Mouse (Mus musculus) embryonic stem cell, embryonic (primary cell): Measurements from ENCODE around the gene Elp5.

Source experiments
- CTCF ChIA-PET, 4 experiments: fragments of 300-600 bp in 2 of 4; fragments of 350-600 bp in 2 of 4; sonication (Branson Sonifier 250); formaldehyde crosslinking; loops; one replicate each; lab custom pipeline; 2022; ENCODE audit warnings: inconsistent platforms in 2 of 4; lab: Charles Lee
- POLR2A ChIA-PET, 4 experiments: fragments of 300-600 bp in 2 of 4; fragments of 350-600 bp in 2 of 4; sonication (Branson Sonifier 250); formaldehyde crosslinking; loops; one replicate each; lab custom pipeline; 2022; ENCODE audit warnings: antibody characterized with exemption in 4 of 4, inconsistent platforms in 1 of 4; lab: Charles Lee

Elp5 gene

DNA sequence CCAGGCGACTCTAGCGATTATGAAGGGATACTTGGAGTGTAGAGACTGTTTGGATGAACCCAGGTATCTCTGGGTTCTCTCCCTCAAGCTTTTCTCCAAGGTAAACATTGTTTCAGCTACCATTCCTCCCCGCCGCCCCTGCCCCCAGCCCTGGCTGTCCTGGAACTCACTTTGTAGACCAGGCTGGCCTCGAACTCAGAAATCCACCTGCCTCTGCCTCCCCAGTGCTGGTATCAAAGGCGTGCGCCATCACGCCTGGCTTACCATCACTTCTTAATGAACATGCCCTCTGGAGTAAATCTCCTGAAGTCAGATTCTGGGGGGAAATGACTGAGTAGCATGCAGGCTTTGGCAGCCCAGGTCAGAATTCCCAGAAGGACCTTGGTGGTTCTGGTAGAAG, at the start of gene Elp5:
Gene Elp5, minus strand, starts transcription at position 293 of the 400 bp plus-strand sequence.
- CTCF ChIA-PET = interaction anchor here (0.6 to 1.6 kb wide), 5 partner anchors 14 to 48 kb away, joined by 3 to 7 read pairs (median 4); no protein-coding TSS in a partner anchor
- POLR2A ChIA-PET = interaction anchor here (0.6 to 8.0 kb wide), 32 partner anchors 9 to 223 kb away, joined by 3 to 137 read pairs (median 9); partner anchors contain the start of genes Gabarap (in 3 of the 4), Slc2a4 (in 3 of the 4), Cldn7 (in 2 of the 4) and Dvl2 (in 2 of the 4)

DNA sequence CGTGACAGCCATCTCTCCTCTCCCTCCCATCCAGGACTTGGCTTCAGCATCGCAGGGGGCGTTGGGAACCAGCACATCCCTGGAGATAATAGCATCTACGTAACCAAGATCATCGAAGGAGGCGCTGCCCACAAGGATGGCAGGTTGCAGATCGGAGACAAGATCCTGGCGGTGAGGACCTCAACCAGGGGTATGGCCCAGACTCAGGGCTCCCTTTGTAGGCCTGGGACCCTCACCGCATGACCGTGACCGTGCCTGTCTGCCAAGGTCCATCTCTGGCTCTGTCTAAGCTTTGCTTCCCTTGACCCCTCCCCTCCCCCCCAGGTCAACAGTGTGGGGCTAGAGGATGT, 49.0 kb upstream of the Elp5 start:
- ChIA-PET POLR2A (interaction anchor here in 1 of 4 experiments (1.0 kb wide), 1 partner anchor 10 kb away, joined by 3 read pairs; no protein-coding TSS in a partner anchor), CTCF (interaction anchor here in 1 of 4 experiments (0.6 kb wide), 1 partner anchor 24 kb away, joined by 5 read pairs; no protein-coding TSS in a partner anchor)

DNA sequence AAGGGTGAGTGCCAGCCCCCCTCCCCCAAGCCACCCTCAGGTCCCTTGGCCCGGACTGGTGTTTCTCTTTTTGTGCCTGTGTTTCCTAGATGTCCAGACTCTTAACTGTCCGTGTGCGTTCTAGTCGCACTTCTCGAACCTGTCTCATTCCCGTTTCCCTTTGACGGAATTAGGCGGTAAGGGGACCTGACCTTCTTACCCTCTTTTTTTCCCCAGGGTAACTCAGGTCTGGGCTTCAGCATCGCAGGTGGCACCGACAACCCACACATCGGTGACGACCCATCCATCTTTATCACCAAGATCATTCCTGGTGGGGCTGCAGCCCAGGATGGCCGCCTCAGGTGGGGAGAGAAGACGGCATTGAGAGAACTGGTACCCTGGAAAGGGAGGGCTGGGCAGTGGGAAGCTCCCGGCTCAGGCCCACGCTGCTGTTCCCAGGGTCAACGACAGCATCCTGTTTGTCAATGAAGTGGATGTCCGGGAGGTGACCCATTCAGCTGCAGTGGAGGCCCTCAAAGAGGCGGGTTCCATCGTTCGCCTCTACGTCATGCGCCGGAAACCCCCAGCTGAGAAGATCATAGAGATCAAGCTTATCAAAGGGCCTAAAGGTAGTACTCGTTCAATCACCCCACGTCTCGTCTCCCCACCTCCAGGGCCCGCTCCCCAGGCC, 48.5 kb upstream of the Elp5 start:
- ChIA-PET POLR2A (interaction anchor here in 2 of 4 experiments (0.7 to 1.1 kb wide), 4 partner anchors 10 to 846 kb away, joined by 3 to 4 read pairs (median 3); partner anchors contain the start of gene Slc16a13 (in 1 of the 2)), CTCF (interaction anchor here in 1 of 4 experiments (0.6 kb wide), 1 partner anchor 24 kb away, joined by 5 read pairs; no protein-coding TSS in a partner anchor)

DNA sequence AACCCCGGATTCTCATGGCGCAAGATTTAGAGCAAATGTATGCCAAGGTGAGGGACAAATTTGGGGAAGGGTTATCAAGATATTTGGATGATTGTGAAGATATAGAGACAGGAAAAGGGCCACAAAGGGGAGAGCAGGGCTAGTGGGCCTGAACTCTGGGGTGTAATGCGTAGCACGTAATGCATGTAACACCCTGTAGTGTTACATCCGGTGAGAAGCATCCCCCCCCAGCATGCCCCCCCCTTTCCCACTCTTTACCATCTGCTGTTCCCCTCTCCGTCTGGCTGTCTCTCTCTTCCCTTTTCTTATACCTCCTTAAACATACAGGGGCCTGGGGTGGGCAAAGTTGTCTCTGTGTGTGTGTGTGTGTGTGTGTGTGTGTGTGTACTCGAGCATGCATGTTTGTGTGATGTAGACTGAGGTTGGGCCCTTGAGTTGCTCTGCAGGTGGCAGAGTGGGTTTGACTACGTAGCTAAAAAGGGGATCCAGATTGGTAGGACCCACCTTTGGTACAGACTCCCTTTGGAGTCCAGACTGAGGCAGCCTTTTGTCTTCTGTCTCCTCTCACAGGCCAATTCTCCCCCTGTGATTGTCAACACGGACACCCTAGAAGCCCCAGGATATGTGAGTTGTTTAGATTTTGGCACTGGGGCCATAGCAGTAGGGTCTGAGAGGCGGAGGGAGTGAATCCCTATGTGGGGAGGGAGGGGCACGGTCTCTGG, 47.7 kb upstream of the Elp5 start:
- ChIA-PET CTCF (interaction anchor here in 1 of 4 experiments (0.6 kb wide), 1 partner anchor 171 kb away, joined by 3 read pairs; no protein-coding TSS in a partner anchor), POLR2A (interaction anchor here in 3 of 4 experiments (0.7 to 1.8 kb wide), 7 partner anchors 14 to 845 kb away, joined by 3 to 8 read pairs (median 3); partner anchors contain the start of gene Slc16a13 (in 1 of the 3))

DNA sequence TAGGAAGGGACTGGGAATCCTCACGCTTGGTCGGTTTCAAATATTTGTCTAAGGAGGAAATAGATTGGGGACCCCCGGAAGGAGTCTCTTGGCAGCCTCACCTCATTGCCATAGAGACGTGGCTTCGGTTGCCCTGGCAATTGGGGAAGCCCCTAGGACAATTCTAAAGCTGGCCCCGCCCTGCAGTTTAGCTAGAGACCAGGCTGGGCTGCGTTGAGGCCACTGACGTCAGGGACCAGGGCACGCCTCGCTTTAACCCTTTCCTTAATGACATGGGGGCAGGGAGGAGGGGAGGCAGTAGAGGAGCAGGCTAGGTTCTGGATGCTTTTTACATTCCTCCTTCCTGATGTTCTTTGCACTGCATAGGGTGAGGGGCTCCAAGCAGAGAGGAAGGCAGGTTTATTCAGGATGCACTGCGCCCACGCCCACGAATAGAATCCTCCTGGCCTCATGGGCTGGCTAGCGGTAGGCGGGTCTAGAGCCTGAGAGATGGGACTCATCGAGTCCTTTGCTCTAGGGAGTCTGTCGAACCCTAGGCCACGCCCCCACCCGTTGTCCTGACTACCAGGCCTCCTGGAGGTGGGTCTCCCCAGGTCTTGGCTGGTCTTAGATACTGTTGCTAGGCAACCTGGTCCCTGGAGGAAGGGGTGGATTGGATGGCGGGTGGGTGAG, 46.9 kb upstream of the Elp5 start:
- ChIA-PET POLR2A (interaction anchor here in 2 of 4 experiments (0.8 to 1.8 kb wide), 7 partner anchors 11 to 191 kb away, joined by 3 to 8 read pairs (median 3); partner anchors contain the start of gene Slc16a13 (in 1 of the 2)), CTCF (interaction anchor here in 2 of 4 experiments (0.5 to 0.6 kb wide), 3 partner anchors 27 to 396 kb away, joined by 3 to 6 read pairs (median 3); partner anchors contain the start of gene Fxr2 (in 1 of the 2))

DNA sequence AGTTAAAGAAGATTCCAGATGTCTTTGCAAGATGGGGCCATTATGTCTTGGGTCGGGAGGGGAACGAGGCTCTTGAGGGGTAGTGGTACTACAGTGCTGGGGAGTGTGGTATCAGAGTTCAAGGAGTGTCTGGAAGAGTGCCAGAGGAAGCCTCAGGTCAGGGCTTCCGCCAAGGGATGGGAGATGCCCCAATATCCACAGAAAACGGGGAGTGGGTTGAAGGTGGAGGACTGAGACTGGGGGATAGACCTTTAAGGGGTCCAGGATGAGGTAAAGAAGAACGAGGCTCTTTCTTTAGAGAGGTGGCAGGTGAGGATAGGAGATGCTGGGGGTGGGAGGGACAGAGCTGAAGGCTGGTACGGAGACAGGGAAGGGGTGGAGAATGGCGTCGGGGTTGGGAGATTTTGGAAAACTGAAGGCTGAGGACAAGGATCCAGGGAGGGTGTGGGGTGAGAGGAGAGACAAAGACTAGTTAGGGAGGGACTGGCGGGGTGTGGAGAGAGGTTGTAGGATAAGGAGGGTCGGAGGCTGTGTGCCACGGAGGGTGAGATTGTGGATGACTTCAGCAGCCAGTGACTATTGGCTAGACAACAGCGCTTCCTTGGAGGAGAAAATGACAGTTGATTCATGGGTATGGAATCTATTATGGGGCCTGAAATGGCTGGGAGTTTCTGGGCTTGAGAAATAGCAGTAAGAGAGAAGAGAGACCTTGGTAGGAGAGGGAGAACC, 46.2 kb upstream of the Elp5 start:
- CTCF ChIA-PET = interaction anchor here in 1 of 4 experiments (0.6 kb wide), 1 partner anchor 396 kb away, joined by 3 read pairs; the partner anchor contains the start of gene Fxr2
- POLR2A ChIA-PET = interaction anchor here in 2 of 4 experiments (0.8 to 1.8 kb wide), 6 partner anchors 12 to 31 kb away, joined by 3 to 8 read pairs (median 3); no protein-coding TSS in a partner anchor

DNA sequence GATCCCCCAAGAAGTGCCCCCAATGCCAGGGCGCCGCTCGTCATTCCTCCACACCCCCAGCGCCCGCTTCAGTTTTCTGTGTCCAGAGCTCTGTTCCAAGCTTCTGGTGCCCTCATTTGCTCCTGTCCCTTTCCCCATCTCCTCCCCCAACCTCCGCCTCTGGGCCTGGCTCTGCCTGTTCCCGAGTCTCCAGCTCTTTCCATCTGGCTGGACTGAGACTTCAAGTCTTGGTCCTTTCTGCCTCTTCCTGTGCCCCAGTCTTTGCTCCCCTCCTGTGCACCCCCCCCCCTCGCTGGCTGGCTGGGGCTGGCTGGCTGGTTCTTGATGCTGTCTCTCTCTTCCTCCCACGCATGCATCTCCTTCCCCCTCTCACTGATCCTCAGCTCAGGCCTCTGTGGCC, 45.1 kb upstream of the Elp5 start:
- CTCF ChIA-PET = interaction anchor here in 3 of 4 experiments (0.6 to 1.7 kb wide), 7 partner anchors 27 to 399 kb away, joined by 3 to 6 read pairs (median 3); partner anchors contain the start of gene Dvl2 (in 1 of the 3)
- POLR2A ChIA-PET = interaction anchor here (0.5 to 1.6 kb wide), 15 partner anchors 13 to 328 kb away, joined by 3 to 9 read pairs (median 5); partner anchors contain the start of genes Dvl2 (in 2 of the 4), Asgr1 (in 1 of the 4) and Eif5a (in 1 of the 4)

DNA sequence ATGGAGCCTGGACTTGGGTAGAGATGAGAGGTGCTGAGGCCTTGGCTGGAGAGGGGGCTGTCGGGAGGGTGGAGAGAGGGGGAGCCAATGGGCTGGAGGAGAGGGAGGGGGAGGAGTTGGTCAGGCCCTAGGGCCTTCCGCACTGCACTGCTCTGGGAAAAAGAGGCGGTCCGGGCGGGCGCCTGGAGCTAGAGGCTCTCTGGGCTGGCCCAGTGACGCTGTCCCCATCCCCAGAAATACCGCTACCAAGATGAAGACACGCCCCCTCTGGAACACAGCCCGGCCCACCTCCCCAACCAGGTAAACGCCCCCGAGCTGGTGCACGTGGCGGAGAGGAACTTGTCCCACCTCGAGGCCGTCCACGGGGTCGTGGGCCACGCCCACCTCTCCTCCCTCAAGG, 44.4 kb upstream of the Elp5 start:
- CTCF ChIA-PET = interaction anchor here in 3 of 4 experiments (0.6 to 1.7 kb wide), 7 partner anchors 17 to 398 kb away, joined by 3 to 6 read pairs (median 4); partner anchors contain the start of gene Dvl2 (in 1 of the 3)
- POLR2A ChIA-PET = interaction anchor here in 3 of 4 experiments (0.5 to 1.8 kb wide), 17 partner anchors 11 to 704 kb away, joined by 3 to 9 read pairs (median 4); partner anchors contain the start of genes Acadvl (in 2 of the 3), Dvl2 (in 2 of the 3), 0610010K14Rik (in 1 of the 3) and Asgr1 (in 1 of the 3)

DNA sequence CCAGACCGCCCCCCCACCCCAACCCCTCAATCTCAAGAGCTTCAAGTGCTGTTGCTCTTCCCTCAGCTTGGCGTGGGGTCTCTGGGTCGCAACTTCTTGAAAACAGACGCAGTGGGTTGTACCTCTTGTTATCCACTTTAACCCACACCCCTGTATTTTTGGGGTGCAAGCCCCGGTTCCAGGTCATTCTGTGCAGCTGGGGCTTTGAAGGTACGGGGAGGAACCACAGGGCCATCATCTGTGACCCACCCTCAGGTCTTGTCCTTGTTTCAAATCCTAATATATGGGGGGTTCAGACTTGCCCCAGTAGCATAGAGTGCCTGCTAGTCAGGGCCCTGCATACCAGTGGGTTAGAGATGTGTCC, 41.8 kb upstream of the Elp5 start:
- POLR2A ChIA-PET = interaction anchor here in 1 of 4 experiments (0.6 kb wide), 1 partner anchor 318 kb away, joined by 4 read pairs; no protein-coding TSS in a partner anchor
- CTCF ChIA-PET = no interaction called here

DNA sequence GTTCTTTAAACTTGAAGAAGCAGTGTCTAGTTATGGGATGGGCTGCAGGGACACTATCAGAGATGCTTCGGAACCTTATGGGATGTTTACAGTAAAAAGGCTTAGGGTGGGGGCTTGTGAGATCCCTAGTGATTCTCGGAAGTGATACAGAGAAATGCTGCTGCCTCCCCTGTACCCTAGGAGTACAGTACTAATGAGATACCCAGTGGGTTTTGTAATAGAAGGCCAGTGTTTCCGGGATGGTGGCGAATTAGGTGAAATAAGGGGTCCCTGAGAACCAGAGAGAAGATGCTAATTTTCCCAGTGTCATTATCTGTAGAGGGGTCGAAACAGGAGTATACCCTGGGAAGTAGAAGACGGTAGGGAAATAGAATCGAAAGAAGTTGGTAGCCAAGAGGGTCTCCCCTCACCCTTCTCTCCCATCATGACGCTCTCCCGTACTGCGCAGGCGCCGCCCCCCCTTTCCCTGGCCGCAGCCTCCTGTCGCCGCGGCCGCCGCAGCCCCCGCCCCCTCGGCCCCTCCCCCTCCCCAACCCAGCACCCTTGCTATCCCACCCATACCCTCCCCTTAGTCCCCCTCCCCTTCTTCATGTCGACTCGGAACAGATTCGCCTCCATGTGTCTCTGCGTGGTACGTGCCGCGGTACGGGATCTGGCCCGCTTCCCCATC, 41.3 kb upstream of the Elp5 start:
- CTCF ChIA-PET = no interaction called here
- POLR2A ChIA-PET = interaction anchor here in 1 of 4 experiments (0.6 kb wide), 1 partner anchor 318 kb away, joined by 4 read pairs; no protein-coding TSS in a partner anchor

DNA sequence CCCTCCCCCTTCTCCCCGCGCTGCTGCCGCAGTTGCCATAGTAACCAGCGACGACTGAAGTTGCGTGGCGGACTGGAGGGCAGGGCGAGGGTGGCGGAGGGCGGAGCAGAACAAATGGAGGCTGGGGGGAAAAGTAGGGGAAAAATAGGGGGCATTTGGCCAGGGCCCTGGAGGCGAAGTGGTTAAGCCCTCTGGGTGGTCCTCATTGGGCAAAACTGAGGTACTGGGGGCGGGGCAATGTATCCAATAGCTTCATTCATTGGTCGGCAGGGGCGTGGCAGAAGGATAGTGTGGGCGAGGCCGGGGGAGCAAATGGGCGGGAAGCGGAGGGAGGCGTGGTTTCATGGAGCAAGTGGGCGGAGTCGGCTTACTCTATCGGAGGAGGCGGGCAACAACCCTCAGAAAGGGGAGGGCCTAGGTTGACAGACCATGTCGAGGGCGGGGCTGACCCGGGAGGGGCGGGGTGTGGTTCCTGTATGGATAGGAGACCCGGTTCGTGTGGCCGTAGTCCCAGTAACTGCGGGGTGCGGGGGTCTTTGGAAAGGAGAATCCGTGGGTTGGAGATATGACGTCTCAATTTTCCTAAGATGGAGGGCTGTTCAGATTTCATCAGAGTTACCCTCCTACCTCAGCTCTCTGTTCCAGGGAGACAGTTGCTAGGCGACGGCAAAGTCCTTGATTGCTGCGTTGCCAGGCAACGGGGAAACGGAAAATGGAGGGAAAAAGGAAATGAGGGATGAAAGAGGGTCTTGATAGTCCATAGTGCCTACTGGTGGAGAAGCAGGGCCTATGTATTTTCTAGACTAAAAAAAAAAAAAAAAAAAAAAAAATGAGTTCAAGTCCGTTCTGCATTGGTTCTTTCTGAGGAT, 39.2 kb upstream of the Elp5 start:
- CTCF ChIA-PET = interaction anchor here (0.6 to 1.5 kb wide), 27 partner anchors 11 to 410 kb away, joined by 3 to 22 read pairs (median 4); partner anchors contain the start of genes Slc16a11 (in 2 of the 4), Cldn7 (in 1 of the 4), Dvl2 (in 1 of the 4) and Eif5a (in 1 of the 4)
- POLR2A ChIA-PET = interaction anchor here (0.5 to 14.9 kb wide), 56 partner anchors 8 to 911 kb away, joined by 3 to 151 read pairs (median 4); partner anchors contain the start of genes Ctdnep1 (in 3 of the 4), Dvl2 (in 3 of the 4), Eif5a (in 3 of the 4) and Slc2a4 (in 2 of the 4)

DNA sequence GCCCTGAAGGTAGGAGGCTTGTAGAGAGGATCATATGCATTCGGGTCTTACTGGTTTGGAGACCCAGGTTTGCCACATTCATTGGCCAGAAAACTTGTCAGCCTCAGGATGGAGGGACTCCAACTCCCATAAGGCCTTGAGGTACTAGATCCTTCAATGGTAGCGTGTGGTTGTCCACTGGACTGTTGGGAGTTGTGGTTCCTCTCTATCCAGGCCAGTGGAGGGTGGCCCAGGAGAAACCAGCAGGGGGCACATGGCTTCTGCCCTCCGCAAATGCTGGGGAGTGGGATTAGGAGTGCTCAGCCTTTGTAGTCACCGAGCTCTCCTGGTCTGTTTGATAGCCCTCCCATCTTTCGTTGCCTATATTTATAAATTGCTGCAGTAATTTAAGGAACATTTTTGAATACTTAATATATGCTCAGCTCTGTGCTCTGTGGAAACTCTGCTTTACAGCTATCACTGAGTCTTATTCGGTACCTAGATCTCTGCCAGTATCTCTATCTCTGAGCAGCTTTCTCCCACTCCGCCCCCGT, 38.5 kb upstream of the Elp5 start:
- POLR2A ChIA-PET = interaction anchor here (0.5 to 14.9 kb wide), 50 partner anchors 8 to 911 kb away, joined by 3 to 151 read pairs (median 4); partner anchors contain the start of genes Ctdnep1 (in 3 of the 4), Dvl2 (in 3 of the 4), Eif5a (in 3 of the 4) and Slc2a4 (in 2 of the 4)
- CTCF ChIA-PET = interaction anchor here (0.6 to 1.5 kb wide), 22 partner anchors 10 to 411 kb away, joined by 3 to 22 read pairs (median 4); partner anchors contain the start of genes Slc16a11 (in 2 of the 4), Cldn7 (in 1 of the 4), Dvl2 (in 1 of the 4) and Tmem102 (in 1 of the 4)

DNA sequence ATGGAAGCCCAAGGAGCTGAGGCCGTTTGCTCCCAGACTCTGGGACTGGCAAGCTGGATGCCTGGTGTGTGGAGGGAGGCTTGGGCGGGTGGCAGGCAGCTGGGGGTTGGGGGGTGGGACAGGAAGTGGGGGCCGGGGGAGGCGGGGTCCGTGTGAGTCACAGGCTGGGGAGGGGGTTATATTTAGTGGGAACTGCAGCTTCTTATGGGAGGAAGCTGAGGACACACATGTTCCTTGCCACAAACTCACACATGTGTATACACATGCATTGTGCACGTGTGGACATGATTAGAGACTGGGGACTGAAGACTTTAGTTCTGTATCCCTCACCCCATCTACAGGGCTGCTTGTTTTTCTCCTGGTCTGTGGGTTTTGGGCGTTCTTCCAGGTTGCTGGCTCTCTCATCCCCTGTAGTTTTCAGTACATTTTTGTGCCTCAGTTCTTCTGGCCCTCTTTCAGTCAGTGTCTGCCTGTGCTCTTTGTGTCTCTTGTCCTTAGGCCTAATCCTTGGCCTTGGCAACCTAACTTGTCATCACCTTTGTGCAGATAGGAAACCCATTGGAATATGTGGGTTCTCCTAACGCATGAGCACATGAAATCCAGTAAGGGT, 37.8 kb upstream of the Elp5 start:
- ChIA-PET POLR2A (interaction anchor here in 2 of 4 experiments (0.6 to 14.9 kb wide), 14 partner anchors 9 to 271 kb away, joined by 3 to 151 read pairs (median 7); partner anchors contain the start of genes Ctdnep1 (in 2 of the 2), Dvl2 (in 2 of the 2), Eif5a (in 1 of the 2) and Elp5 (in 1 of the 2)), CTCF (interaction anchor here in 2 of 4 experiments (0.7 to 1.5 kb wide), 6 partner anchors 12 to 696 kb away, joined by 3 to 13 read pairs (median 5); partner anchors contain the start of genes Dvl2 (in 1 of the 2), Slc16a11 (in 1 of the 2) and Trappc1 (in 1 of the 2))
